Mouse (Mus musculus) cerebellum, adult 2 months (tissue): ENCODE measurements around the gene Desi2.
"Not testable (repeated sequence)": the region's sequence is repeated elsewhere in the genome, so short reads cannot be mapped to it uniquely, and the experiment has no call there.

Experiments used
- CTCF ChIP-seq: fragments of 200-500 bp; IDR thresholded peaks from 2 replicates; pipeline ENCODE4 v1.5.1; 2011; ENCODE audit warnings: low read depth, mild to moderate bottlenecking, control low read depth, low read length, moderate library complexity, borderline replicate concordance; ENCODE audit not compliant: insufficient read depth
- POLR2A ChIP-seq: fragments of 200-500 bp; IDR thresholded peaks from 2 replicates; pipeline ENCODE4 v1.6.1; 2011; ENCODE audit warnings: low read length, control low read depth, borderline replicate concordance; ENCODE audit not compliant: insufficient read depth

- TF ChIP-seq POLR2A, CTCF: not testable (repeated sequence)
Measured at GRCm38 (mm10) chr1:178146915-178147314, 40.3 kb upstream of the Desi2 start.
